Mouse (Mus musculus): Measurements from ENCODE around the gene Bpgm.

DNA sequence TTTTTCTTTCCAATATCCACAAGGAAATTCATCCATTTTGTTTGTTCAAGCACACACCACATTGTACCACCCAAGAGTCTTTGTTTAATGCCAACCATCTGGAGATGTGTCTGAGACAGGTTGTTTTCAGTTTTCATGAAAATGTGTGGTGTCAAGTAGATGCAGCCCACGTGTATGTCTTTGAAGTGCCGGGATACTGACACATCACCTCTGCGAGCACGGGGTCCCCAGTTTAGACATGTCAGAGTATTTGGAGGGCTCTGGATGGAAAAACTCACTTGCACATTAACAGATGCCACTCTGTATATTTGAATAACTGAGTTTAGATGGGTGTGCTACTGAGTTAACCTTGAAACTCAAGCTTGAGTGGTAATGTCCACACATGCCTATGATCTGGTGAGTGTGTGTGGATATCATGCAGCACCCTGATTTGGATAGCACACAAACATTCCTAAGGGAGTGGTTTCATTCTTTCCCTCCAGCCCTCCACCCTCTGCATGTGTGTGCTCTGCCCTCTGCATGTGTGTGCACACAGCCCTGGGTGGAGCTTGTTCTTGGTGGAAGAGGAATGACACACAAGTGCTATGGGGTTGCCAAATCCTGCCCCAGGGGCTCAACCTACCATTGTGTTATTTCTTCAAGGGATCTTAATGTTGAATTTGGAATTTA is 76.6 kb downstream of the Bpgm start:
- TF ChIP-seq CTCF (IDR thresholded peaks at IDR 0.05; ENCODE audit: low read depth, low read length) (no peak), POLR2AphosphoS5 (IDR thresholded peaks at IDR 0.05; ENCODE audit: insufficient replicate concordance, low read depth, low read length) (no peak)

All from G1E (cell line).